Mouse (Mus musculus): ENCODE data around the gene Cln5.
A peak's percentile ranks its signal among the peaks of the same experiment; 100 is the strongest.

Gene Cln5

DNA sequence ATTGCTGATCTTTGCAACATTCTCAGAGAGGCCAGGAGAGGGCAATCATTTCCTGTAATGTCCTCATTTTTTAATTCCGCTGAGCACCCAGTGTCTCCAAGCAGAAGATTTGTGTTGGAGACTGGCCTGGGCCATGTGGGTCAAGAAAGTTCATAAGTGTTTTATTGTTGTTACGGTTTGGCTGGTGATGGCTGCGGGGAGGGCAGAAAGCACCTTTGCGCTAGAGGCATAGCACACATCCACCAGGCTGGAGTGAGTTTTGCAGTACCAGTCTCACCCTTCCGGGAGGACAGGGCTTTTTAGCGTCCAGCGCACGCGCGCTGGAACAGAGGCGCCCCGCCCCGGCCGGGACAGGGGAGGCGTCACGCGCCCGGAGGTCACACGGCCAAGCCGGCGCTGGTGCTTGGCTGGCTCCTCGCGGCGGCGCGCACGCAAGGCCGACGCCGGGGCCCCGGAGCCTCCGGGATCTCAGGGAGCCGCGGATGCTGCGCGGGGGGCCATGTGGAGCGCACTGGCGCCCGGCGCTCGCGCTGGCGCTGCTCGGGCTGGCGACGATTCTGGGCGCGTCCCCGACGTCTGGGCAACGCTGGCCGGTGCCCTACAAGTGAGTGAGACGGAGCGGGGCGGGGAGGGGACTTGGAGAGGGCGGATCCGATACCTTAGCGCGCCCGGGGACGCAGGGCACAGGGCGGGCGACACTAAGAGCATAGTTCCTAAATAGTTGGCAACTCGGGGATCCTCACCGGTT lies at the start of gene Cln5:
Gene Cln5 (plus strand): TSS at position 353 of the 748 bp plus-strand sequence.
- DNase-seq (ENCODE audit: low read depth in 2 of 2, low spot score in 2 of 2): peak; percentile 87 to 89

DNA sequence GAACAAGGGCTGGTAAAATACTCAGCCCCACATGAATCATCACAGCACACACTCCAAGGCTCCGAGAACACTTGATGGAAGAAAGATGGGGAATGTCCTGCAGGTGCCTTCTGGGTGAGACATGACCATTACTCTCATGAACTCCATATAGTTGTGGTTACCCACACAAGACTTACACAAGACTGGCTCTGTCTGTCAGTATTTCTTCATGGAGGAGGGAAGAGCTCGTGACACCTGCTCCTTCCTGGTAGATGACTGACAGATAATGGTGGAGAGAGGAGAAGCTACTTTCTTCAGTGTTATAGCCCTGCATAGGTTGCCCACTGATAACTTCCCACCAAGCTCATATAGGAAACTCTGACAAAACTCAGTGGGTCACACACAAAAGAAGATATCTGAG lies 40.8 kb upstream of the Cln5 start:
- DNase-seq (ENCODE audit: low read depth in 2 of 2, low spot score in 2 of 2): no peak

DNA sequence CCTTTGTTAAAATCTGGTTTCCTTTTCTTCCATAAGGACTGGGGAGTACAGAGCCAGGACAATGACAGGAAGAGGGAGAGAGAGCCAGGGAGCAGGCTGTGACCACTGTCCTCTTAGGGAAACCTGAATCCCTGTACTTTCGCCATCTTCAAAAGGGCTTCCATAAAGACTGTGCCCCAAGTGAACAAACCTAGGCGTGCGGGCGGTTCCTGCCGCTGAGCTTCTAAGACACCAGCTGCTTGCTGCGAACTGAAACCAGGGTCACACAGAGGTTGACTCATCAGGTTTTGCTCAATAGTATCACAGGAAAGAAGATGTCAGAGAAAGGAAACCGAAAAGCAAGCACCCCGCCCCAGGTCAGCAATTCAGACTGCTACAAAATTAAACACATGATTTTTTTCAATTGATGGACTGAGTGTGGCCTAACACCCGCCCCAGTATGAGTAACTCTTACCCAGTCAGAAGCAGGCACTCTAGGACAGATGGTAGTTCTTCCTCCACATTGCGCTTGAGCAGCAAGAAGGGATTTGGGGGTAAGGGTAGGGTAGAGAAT lies 36.7 kb upstream of the Cln5 start:
- DNase-seq (ENCODE audit: low read depth in 2 of 2, low spot score in 2 of 2): no peak

DNA sequence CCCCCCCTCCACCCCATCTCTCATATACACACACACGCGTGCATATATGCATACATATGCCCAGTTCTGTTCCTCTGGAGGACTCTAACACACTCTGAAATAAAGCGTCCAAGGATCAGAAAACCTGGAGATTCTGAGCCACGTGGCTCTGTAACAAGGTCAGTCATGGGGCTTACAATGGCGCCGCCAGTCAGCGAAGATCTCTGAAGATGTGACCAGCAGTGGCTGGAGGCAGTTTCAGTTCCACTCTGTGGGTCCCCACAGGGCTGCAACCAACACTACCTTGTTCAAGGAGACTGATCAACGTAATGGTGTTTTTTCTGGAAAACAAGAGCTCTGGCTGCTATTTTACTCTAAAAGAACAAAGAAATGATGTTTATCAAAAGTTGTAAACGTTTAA lies 35.9 kb upstream of the Cln5 start:
- no peak for DNase-seq (ENCODE audit: low read depth in 2 of 2, low spot score in 2 of 2)

DNA sequence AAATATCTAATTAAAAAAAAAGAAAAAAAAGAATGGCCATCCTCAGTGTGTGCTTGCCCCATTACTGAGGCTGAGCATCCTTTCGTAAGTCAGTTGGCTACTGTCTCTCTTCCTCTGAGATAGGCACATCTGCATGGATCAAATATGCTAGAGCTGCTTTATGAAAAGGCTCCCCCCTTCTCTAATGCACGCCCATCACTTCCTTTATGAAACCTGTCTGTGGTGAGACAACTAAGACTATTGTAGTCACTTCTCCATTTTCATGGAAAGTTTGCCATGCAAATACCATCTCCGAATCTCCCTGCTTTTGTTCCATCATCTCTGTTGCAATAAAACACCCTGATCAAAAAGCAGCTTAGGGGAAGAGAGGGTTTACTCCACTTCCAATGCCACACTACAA lies 33.0 kb upstream of the Cln5 start:
- DNase-seq (ENCODE audit: low read depth in 2 of 2, low spot score in 2 of 2): no peak

DNA sequence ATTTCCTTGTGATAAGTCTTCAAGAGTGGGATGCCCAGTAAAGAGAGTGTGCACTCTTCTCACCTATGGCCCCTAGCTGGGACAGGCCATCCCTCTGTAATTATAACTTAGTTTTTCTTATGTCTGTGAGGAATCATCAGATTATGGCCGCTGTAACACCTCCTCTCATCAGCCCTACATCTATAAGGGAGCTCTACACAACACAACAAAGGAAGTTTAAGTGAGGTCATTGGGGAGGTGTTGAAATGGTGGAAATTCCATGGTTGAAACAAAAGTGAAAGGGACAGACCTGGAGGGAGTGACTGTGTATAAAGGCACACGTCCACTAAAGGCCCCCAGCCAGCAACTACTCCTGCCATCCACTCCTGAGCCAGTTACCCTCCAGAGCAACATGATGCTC lies 23.3 kb upstream of the Cln5 start, which contains the start of gene Acod1:
Gene Acod1 (plus strand): TSS at position 301 of the 400 bp plus-strand sequence.
- DNase-seq (ENCODE audit: low read depth in 2 of 2, low spot score in 2 of 2): no peak

DNA sequence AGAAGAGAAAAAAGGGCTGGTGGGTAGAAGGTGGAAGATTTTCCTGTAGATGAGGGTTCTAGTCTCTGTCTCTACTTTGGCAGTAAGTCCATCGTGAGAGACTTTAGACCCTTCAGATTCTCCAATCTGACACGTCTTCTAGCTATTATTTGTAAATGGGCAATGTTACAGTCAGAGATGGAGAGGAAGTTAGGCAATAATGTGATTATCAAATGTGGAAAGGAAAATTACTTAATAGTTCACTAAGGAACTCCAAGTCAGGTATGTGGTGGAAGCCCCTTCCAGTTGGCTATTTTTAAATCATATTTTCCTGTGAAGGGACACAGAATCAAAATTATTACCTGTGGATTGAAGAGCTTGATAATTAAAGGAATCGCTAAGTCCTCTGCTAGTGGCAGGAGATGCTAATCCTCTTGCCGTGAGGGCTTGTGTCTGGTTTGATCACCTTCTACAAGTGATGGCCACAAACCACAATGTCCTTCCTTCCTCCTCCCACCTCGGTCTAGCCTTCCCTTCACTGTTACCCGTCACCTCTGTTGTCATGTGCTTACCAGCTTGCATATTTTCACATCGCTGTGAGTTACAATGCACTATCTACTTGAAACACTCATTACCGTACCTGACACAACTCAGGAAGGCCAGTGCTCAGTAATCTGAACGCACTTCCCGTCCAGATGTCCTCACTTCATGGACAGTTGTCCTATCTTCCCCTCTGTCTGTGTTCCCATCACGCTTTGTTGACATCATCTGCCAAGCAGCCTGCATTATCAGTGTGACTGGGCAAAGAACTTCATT lies 21.5 kb upstream of the Cln5 start:
- DNase-seq (ENCODE audit: low read depth in 2 of 2, low spot score in 2 of 2): no peak

DNA sequence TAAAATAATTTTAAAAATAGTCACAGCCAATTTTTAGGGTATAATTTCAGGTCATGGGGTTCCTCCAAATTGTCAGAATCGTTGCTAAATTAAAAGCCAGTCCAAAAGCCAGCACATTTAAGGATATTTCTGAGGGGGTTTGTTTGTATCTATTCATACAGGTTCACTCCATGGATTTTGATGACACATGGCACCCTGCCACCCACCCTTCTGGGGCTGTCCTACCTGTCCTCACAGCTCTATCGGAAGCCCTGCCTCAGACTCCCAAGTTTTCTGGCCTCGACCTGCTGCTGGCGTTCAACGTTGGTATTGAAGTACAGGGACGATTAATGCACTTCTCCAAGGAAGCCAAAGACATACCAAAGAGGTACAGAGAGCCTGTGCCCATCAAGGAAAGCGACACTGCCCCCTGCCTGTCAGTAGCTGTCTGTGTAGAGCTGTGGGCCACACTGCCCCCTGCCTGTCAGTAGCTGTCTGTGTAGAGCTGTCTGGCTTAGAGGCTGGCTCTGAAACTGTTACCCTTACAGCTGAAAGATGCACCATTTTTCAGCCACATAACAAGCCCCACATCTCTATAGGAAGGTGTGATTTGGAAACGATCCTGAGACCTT lies 18.8 kb upstream of the Cln5 start:
- peak; percentile 79 to 85 for DNase-seq (ENCODE audit: low read depth in 2 of 2, low spot score in 2 of 2)

DNA sequence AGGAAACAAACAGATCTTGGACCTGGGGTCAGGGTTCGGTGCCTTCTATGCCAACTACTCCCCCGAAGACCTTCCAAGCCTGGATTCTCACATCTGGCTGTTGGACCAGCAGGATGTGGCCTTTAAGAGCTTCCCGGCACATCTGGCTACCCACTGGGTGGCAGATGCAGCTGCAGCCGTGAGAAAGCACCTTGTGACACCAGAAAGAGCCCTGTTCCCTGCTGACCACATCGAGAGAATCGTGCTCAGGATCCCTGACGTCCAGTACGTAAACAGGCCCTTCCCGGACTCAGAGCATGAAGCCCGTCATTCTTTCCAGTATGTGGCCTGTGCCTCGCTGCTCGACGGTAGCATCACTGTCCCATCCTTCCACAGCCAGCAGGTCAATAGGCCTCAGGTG lies 15.3 kb upstream of the Cln5 start:
- DNase-seq (ENCODE audit: low read depth in 2 of 2, low spot score in 2 of 2): no peak

DNA sequence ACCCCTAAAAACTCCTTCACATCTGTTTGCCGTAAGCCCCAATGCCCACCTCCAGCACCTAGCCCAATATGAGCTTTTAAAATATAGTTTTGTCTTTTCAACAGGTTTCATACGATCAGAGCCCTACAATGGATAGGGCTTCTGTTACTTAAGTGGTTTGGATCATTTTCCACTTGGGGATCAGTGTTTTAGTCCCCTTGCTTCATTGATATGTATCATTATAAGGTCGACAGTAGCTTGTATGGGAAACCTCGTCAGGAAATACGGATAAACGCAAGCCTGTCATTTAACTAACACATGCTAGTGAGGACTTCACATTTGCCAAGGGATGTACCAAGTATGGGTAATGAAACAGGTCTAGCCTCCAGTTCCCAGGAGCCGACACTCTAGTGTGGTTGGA lies 13.4 kb upstream of the Cln5 start:
- DNase-seq (ENCODE audit: low read depth in 2 of 2, low spot score in 2 of 2): no peak

DNA sequence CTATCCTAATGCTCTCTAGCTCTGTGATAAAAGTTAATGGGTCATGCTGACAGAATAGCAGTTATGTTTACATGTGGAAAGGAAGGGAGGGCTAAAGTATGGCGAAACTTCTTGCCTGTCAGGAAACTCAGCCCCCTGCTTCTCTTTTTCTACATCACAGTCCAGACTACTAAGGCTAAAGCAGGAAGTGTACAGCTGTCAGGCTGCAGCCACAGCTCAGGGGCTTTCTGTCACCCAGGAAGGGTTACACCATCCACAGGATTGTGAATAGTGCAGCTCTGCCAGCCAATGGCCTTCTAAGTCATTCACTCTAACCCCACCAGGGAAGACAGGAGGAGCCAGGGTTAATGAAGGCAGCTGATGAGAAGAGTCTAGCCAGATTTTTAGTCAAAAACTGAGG lies 11.0 kb upstream of the Cln5 start:
- no peak for DNase-seq (ENCODE audit: low read depth in 2 of 2, low spot score in 2 of 2)

DNA sequence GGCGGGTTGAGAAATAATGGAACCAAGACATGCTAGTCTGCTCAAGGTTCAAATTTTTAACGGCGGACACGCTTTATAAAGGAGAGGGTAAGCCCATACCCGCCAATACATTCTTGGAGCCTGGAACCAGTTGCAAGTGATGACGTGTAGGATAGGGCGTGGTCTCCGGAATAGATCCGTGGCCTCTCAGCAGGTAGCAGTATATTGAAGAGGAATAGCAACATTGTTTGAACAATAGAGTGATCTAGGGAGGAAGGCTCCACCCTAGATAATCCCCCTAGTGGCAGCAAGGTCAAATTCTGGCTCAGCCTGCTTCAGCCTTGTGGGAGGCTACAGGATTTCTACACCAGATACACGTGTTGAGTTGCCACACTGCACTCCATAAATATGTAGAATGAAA lies 10.5 kb upstream of the Cln5 start:
- DNase-seq (ENCODE audit: low read depth in 2 of 2, low spot score in 2 of 2): no peak

DNA sequence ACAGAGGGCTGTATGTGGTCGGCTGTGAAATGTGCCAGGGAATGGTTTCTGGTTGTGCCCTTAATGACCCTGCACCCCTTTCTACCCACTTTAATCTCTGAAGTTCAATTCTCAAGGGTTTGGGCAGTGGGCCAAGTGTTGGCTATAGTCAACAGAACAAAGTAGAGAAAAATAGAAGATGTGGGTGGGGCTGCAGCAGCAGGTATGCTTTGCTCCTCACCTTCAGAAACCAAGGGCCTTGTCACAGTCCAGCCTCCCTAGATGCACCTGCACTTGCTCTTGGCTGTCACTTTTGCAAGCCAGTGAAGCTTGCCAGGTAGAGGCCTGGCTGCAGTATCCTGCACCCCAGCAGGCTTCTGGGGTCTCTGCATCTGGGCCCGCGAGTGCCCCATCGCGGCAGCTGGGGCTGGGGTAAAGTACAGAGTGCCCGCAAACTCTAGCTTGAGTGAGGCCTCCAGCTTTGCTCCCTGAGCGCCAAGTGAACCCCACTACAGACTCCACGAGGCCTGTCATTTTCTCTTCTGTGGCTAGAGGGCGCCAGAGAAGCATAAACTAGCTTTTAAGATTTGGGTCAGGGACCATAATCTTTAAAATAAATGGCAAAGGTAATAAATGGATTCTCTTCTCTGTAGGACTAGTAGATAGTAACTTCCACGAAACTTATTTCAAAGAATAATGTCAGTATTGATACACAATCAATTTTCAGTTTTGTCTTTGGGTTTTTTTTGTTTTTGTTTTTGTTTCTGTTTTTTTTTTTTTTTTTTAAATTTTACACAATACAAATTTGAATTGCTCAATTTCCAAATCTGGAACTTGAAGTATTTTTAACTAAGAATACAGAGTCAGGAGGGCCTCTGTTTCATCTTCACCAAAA lies 4.5 kb upstream of the Cln5 start:
- DNase-seq (ENCODE audit: low read depth in 2 of 2, low spot score in 2 of 2): peak; percentile 73 to 81

DNA sequence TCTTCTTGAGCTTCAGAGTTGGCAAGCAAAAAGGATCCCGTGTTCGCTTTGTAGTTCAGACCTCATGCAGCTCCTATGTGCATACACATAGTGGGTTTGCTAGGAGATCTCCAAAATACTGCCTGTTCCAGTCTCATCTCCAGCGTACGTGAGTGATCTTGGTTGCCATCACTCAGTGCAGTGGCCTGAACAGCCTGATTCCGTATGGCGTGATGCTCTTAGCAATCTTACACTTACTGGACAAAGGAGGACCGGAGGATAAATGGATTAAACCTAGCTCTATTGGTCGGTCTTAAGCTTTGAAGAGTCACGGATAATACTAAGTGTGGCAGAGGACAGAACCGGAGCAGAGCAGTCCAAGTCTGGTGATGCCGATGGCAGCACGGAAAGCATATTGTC lies 552 bp upstream of the Cln5 start:
- no peak for DNase-seq (ENCODE audit: low read depth in 2 of 2, low spot score in 2 of 2)

DNA sequence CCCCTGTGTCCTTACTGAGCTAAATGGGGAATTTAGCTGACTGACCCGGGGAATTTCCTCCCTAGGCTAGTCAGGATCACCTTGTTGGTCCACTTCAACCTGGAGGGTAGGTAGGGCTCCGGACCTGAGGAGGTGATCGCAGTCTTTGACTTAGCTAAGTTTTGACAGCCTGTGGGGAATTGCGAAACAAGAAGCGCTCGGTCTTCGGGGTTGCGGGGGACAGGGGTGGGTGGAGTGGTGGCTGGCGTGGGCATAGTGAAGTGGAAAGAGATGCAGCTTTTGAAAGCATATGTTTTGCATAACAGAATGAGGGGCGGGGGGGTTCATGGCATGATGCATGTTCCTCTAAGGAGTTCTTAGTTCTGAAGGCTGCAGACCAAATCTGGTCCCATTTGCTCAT lies 774 bp downstream of the Cln5 start:
- no peak for DNase-seq (ENCODE audit: low read depth in 2 of 2, low spot score in 2 of 2)

DNA sequence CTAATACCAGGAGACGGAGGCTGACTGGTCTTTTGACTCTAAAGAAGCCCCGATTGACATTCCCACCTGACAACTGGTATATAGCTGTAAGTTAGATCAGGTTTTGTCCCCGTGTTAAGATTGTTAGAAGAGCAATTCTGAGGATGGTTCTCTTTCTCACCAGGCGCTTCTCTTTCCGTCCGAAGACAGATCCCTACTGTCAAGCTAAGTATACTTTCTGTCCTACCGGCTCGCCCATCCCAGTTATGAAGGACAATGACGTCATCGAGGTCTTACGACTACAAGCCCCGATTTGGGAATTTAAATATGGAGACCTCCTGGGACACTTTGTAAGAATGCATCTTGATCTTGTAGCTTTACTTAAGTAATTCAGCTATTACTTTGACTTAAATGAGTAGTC lies 1.5 kb downstream of the Cln5 start:
- no peak for DNase-seq (ENCODE audit: low read depth in 2 of 2, low spot score in 2 of 2)

DNA sequence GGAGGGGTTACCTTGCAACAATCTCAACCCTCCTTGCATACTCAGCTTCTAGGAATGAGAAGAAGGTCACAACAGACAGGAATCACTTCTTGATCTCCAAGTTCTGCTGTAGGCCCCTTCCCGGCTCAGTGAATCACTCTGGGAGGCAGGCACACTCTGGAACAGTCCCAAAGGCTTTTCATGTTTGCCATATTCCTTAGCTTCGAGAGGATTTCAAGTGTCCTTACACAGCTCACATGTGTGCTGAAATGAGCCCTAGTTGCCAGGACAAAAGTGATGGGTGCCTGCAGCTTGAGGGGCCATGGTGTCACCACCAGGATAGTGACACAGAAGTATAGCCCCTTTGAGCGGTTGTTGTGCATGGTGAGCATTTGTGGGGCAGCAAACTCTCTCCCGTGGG lies 2.7 kb downstream of the Cln5 start:
- DNase-seq (ENCODE audit: low read depth in 2 of 2, low spot score in 2 of 2): no peak

DNA sequence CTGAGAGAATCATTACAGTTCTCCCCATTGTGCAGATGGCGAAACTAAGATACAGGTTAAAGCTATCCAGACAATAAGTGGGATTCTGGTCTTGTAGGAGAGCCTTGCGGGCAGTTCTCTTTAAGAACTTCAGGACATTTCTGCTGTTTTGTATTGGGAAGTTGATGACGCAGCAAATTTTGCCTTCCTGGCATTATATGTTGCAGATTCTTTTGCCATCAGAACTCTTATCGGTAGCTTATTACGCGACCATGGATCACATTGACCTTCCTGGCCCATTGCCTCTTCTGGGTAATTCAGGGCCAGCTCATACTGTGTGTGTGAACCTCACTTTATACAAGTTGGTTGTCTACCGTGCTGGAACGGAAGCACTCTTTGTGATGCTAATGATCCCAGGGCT lies 3.8 kb downstream of the Cln5 start:
- DNase-seq (ENCODE audit: low read depth in 2 of 2, low spot score in 2 of 2): no peak

DNA sequence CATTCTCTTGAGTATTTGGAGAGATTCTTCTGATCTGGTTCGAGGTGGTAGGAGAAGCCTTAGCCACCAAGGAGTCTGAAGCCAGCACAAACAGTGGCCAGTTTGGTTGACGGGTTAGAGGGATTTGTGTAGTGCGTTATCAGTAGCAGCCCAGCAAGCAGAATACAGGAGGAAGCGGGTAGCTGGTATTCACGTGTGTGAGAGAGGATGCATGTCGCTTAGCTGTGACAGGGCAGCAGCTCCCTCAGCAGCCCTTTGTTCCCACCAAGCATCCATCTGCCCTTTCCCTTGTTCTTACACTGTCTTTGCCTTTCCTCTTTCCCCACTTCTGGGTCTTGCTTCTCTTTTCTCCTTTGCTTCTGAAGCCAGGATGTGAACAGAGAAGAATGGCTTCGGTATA lies 5.2 kb downstream of the Cln5 start:
- no peak for DNase-seq (ENCODE audit: low read depth in 2 of 2, low spot score in 2 of 2)

DNA sequence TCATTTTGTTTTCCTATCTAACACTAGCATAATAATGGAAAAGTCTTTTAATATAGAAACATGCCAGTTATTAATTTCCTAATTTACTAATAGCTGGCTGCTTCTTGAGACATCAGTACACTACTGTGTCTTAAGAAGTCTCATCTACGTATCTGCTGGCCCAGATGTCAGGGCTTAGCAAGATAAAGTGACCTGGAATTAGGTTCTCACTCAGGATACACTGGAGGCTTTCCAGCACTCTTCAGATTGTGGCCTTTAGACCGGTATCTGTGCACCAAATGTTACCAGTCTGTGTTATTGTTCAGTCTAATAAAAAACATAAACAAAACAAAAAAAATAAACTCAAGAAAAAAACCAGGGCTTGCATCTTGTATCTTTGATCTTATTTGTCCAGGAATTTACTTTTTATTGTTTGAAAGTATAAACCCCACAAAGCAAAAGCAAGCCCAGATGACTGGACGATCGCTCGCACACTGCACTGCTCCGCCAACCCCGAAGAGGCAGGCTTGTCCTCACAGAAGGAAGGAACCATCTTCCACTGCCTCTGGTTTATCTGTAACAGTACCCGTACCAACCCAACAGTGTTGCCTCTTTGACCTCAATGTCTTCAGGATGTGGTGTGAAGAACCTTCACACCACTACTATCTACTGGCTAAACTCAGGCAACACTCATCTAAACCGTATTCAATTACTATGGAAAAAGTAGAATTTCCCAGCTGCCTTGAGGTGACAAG lies 7.4 kb downstream of the Cln5 start:
- DNase-seq (ENCODE audit: low read depth in 2 of 2, low spot score in 2 of 2): no peak
